ENCODE assay signal across 7 mouse cellular contexts in the genomic region with DNA sequence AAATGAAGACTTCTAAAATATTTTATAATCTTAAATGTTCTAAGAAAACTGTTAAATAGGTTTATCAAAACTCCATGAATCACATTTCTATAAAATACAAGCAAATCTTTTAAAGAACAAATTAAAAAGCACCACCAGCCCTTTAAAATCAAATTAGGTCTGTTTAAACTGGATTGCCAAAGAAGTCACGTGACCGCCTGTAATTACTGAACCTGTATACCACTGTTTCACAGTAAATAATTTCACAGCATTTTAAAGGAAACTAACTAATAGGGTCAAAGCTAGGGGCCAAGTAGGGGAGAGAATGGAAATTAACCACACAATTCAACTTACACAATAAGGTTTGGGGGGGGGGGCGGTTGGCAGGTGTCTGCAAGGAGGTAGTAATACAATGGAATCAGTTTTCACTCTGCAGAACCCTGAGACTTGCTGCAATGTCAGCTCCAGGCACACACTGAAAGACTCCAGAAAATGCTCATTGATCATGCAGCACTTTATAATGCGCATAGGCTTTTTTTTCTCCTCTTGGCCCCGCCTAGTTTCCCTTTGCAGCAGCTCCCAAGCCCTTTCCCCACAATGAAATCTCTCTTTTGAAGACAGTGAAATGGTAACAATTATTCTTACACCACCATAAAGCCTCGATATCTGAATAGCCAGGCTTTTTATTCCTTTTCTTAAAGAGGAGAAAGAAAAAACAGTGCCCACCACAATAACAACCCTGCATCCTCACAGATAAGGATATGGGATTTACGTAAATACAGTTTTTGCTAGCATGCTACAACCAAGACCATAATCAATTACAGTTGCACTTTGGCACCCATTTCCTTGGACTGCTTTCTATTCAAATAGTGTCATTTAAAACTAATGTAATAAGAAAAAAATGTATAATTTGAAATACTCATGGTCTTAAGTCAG. TPM values are rescaled to one million over a fixed set of nuclear protein-coding genes. Genes with fewer than 3 reads are reported as not detected.
DNase-seq lines count a peak whose midpoint lies in the region; ATAC-seq lines count a peak whose summit lies in the region.

No protein-coding gene starts in this region.

- H3K9me3 ChIP-seq in hindbrain, embryonic 16.5 days (ENCODE audit: control insufficient read depth, low read length): no peaks in the 10 kb centered on the region
- no peaks in the 10 kb centered on the region for H3K9me3 ChIP-seq in midbrain, embryonic 14.5 days (ENCODE audit: control insufficient read depth, low read length)
- no peaks in the 10 kb centered on the region for H3K9me3 ChIP-seq in kidney, embryonic 14.5 days (ENCODE audit: control insufficient read depth, low read length)

- peak overlapping the region; percentile 27 for H3K4me3 ChIP-seq in hindbrain, embryonic 16.5 days (ENCODE audit: low read length)
- H3K4me3 ChIP-seq in midbrain, embryonic 14.5 days (replicated peaks; ENCODE audit: low read depth, low read length): peak overlapping the region; percentile 27
- no peak overlapping the region for H3K4me3 ChIP-seq in kidney, embryonic 14.5 days (ENCODE audit: low read length)

- no peak overlapping the region for H3K9ac ChIP-seq in hindbrain, embryonic 16.5 days (ENCODE audit: low read depth, low read length)
- peak overlapping the region; percentile 9; the same call in 1 of the 2 replicates for H3K9ac ChIP-seq in midbrain, embryonic 14.5 days (replicated peaks; ENCODE audit: low read length)
- H3K9ac ChIP-seq in kidney, embryonic 14.5 days (ENCODE audit: low read depth, low read length): no peak overlapping the region

- DNase-seq in MEL-GATA-1-ER (ENCODE audit: extremely low read depth, low read depth): peak; percentile 38
- DNase-seq in embryo, embryonic 10.5 days (ENCODE audit: low spot score): peak; percentile 49
- DNase-seq in midbrain, embryonic 14.5 days: peak; percentile 41
- DNase-seq in testis, postnatal 14 days (ENCODE audit: low spot score): no peak
- DNase-seq in heart, postnatal 14 days: no peak

- ATAC-seq in hindbrain, embryonic 16.5 days: peak; percentile 32; the same call in 1 of the 2 replicates
- ATAC-seq in midbrain, embryonic 14.5 days (ENCODE audit: low FRiP score, low TSS enrichment): peak; percentile 60; the same call in 1 of the 2 replicates
- no peak for ATAC-seq in kidney, embryonic 14.5 days (ENCODE audit: low FRiP score, low TSS enrichment)

- intact Hi-C loops in heart, postnatal 14 days (cut with DNase I): no loop called here

- H3K4me2 ChIP-seq in hindbrain, embryonic 16.5 days (ENCODE audit: low read length): peak overlapping the region; percentile 54
- H3K4me2 ChIP-seq in midbrain, embryonic 14.5 days (ENCODE audit: low read length): peak overlapping the region; percentile 52
- H3K4me2 ChIP-seq in kidney, embryonic 14.5 days (replicated peaks; ENCODE audit: low read depth, low read length): no peak overlapping the region

- no peaks in the 10 kb centered on the region for H3K36me3 ChIP-seq in hindbrain, embryonic 16.5 days (ENCODE audit: control insufficient read depth, insufficient read depth, low read length)
- no peaks in the 10 kb centered on the region for H3K36me3 ChIP-seq in midbrain, embryonic 14.5 days (ENCODE audit: control insufficient read depth, insufficient read depth, low read length)
- H3K36me3 ChIP-seq in kidney, embryonic 14.5 days (ENCODE audit: control insufficient read depth, insufficient read depth, low read length): no peaks in the 10 kb centered on the region

- H3K27ac ChIP-seq in hindbrain, embryonic 16.5 days (ENCODE audit: low read depth, low read length): no peak overlapping the region
- H3K27ac ChIP-seq in midbrain, embryonic 14.5 days (replicated peaks; ENCODE audit: low read depth, low read length): peak overlapping the region; percentile 67
- no peak overlapping the region for H3K27ac ChIP-seq in kidney, embryonic 14.5 days (ENCODE audit: low read depth, low read length)

- H3K27me3 ChIP-seq in hindbrain, embryonic 16.5 days (replicated peaks; ENCODE audit: control insufficient read depth, insufficient read depth, low read length): no peaks in the 10 kb centered on the region
- no peaks in the 10 kb centered on the region for H3K27me3 ChIP-seq in midbrain, embryonic 14.5 days (ENCODE audit: control insufficient read depth, insufficient read depth, low read length)
- no peaks in the 10 kb centered on the region for H3K27me3 ChIP-seq in kidney, embryonic 14.5 days (ENCODE audit: control insufficient read depth, insufficient read depth, low read length)

- peaks cover 13% of the 10 kb centered on the region for H3K4me1 ChIP-seq in hindbrain, embryonic 16.5 days (ENCODE audit: control insufficient read depth, insufficient read depth, low read depth, low read length)
- H3K4me1 ChIP-seq in midbrain, embryonic 14.5 days (ENCODE audit: control insufficient read depth, insufficient read depth, low read length): peaks cover 12% of the 10 kb centered on the region
- H3K4me1 ChIP-seq in kidney, embryonic 14.5 days (ENCODE audit: control insufficient read depth, insufficient read depth, low read length): peaks cover 11% of the 10 kb centered on the region; the same call in 1 of the 2 replicates

- WGBS in hindbrain, embryonic 16.5 days: 27% methylated on average over 7 of the region's 7 CpGs
- WGBS in midbrain, embryonic 14.5 days: 23% methylated on average over 7 of the region's 7 CpGs
- WGBS in kidney, embryonic 14.5 days: 75% methylated on average over 7 of the region's 7 CpGs

RNA-seq across cellular contexts. Expression of a gene that starts 27.9 kb away (rescaled TPM):
- polyA plus RNA-seq in hindbrain, embryonic 16.5 days (2015; fragmentation: Nextera tagmentation; extraction: Ambion mirVana): 26.5 and 27.3 TPM in 2 replicates
- 34.8 and 39.2 TPM in 2 replicates for polyA plus RNA-seq in midbrain, embryonic 14.5 days (2014; fragmentation: Nextera tagmentation; extraction: Ambion mirVana)
- total RNA-seq in heart, postnatal 14 days (2021): 10 to 100 TPM; 71.4 to 74.4 TPM
- polyA plus RNA-seq in kidney, embryonic 14.5 days (2014; fragmentation: Nextera tagmentation; extraction: Ambion mirVana): 40.0 and 41.2 TPM in 2 replicates

RNA-seq across cellular contexts. Expression of a gene that starts 28.6 kb away (rescaled TPM):
- 3.3 and 3.7 TPM in 2 replicates for polyA plus RNA-seq in hindbrain, embryonic 16.5 days (2015; fragmentation: Nextera tagmentation; extraction: Ambion mirVana)
- 4.9 and 5.3 TPM in 2 replicates for polyA plus RNA-seq in midbrain, embryonic 14.5 days (2014; fragmentation: Nextera tagmentation; extraction: Ambion mirVana)
- 1 to 10 TPM in 1 of 2 experiments, under 1 TPM in 1; 1.00 to 1.0 TPM for total RNA-seq in heart, postnatal 14 days (2021)
- polyA plus RNA-seq in kidney, embryonic 14.5 days (2014; fragmentation: Nextera tagmentation; extraction: Ambion mirVana): 6.7 and 7.1 TPM in 2 replicates

Comparison
In these comparisons a context has a peak if more than half of its experiments do, and no peak if none do; other contexts are left out.
1. DNase-seq: peak in MEL-GATA-1-ER (single experiment), embryo, embryonic 10.5 days (single experiment) and midbrain, embryonic 14.5 days (single experiment); none in testis, postnatal 14 days (single experiment) and heart, postnatal 14 days (0 of 2).